Mouse (Mus musculus) kidney, adult 2 months (tissue): ENCODE measurements around the gene Adprhl1. TPM values are rescaled to one million over a fixed set of nuclear protein-coding genes. Genes with fewer than 3 reads are reported as not detected.
A peak's percentile ranks its signal among the peaks of the same experiment; 100 is the strongest.

ENCODE experiments used
- DNase-seq: peaks from one replicate; pipeline ENCODE4 v3.0.0; 2021
- H3K27ac ChIP-seq: fragments of 200-500 bp; 2 replicates; pipeline ENCODE4 v1.5.1; 2012; ENCODE audit warnings: low read depth, low read length, control low read depth, inconsistent platforms; ENCODE audit not compliant: insufficient read depth
- H3K27me3 ChIP-seq: fragments of 200-500 bp; replicated peaks from 2 replicates; pipeline ENCODE4 v1.6.1; 2012; ENCODE audit warnings: mild to moderate bottlenecking, moderate library complexity, low read length, inconsistent platforms; ENCODE audit not compliant: control insufficient read depth, insufficient read depth
- H3K36me3 ChIP-seq: fragments of 200-500 bp; 2 replicates; pipeline ENCODE4 v1.6.1; 2012; ENCODE audit warnings: mild to moderate bottlenecking, moderate library complexity, low read length, inconsistent platforms; ENCODE audit not compliant: control insufficient read depth, insufficient read depth
- H3K4me1 ChIP-seq: fragments of 200-500 bp; 2 replicates; pipeline ENCODE4 v1.6.1; 2011; ENCODE audit warnings: low read length; ENCODE audit not compliant: control insufficient read depth, insufficient read depth
- H3K4me3 ChIP-seq: fragments of 200-500 bp; 2 replicates; pipeline ENCODE4 v1.5.1; 2011; ENCODE audit warnings: mild to moderate bottlenecking, low read depth, low read length, control low read depth; ENCODE audit not compliant: insufficient read depth
- CTCF ChIP-seq: fragments of 200-500 bp; conservative IDR thresholded peaks from 2 replicates; pipeline ENCODE4 v1.5.1; 2011; ENCODE audit warnings: low read depth, mild to moderate bottlenecking, control low read depth, low read length, moderate library complexity, mixed read lengths; ENCODE audit not compliant: insufficient read depth, insufficient read length
- POLR2A ChIP-seq: fragments of 200-500 bp; IDR thresholded peaks from one replicate; pipeline ENCODE4 v1.6.1; 2011; ENCODE audit warnings: low read depth, low read length, control low read depth
- WGBS: fragments of 180-500 bp; shearing (Covaris S2); methylation state at CpG from one replicate; pipeline ENCODE4 v1.1.7; 2018; 5-methylcytosine and 5-hydroxymethylcytosine counted together
- polyA plus RNA-seq: library from polyadenylated mRNA; depleted of rRNA; stranded (reverse); fragments of >200 nt; gene quantifications from 2 replicates; pipeline ENCODE4 v1.2.3, GENCODE M21; 2012; rRNA removed

Gene Adprhl1
- polyA plus RNA-seq, 1 experiment = 0.99 TPM

- peaks cover 7% of the 10 kb centered on the region for H3K36me3 ChIP-seq
- TF ChIP-seq CTCF (no peak), POLR2A (no peak)
- peaks cover 5% of the 10 kb centered on the region; the same call in 1 of the 2 replicates for H3K4me1 ChIP-seq
- DNase-seq = peak; percentile 57
- H3K27ac ChIP-seq = no peak overlapping the region
- no peak overlapping the region for H3K4me3 ChIP-seq
- H3K27me3 ChIP-seq = no peaks in the 10 kb centered on the region
- 63% methylated on average over 1 of the region's 1 CpGs for WGBS
These were observed 78.3 kb downstream of the Adprhl1 start for GRCm38 (mm10) chr8:13175650-13176049.

- H3K36me3 ChIP-seq = peaks cover 7% of the 10 kb centered on the region
- H3K4me1 ChIP-seq = peaks cover 3% of the 10 kb centered on the region; the same call in 1 of the 2 replicates
- peak; percentile 67 for DNase-seq
- TF ChIP-seq CTCF (no peak), POLR2A (no peak)
- WGBS = 65% methylated on average over 4 of the region's 4 CpGs
- no peaks in the 10 kb centered on the region for H3K27me3 ChIP-seq
- no peak overlapping the region for H3K4me3 ChIP-seq
- H3K27ac ChIP-seq = no peak overlapping the region
These were observed 79.2 kb downstream of the Adprhl1 start for GRCm38 (mm10) chr8:13174811-13175210.

DNA sequence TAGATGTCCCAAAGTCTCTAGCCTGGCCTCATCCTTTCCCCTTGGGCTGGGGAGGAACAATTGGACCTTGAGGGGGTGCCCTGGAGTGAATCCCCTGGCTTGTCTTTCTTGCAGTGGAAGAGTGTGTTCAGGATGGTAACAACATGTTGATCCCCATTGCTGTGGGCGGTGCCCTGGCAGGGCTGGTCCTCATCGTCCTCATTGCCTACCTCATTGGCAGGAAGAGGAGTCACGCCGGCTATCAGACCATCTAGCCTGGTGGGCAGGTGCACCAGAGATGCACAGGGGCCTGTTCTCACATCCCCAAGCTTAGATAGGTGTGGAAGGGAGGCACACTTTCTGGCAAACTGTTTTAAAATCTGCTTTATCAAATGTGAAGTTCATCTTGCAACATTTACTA lies 79.7 kb downstream of the Adprhl1 start:
- 57% methylated on average over 4 of the region's 4 CpGs for WGBS

More for the DNA sequence above, 79.7 kb downstream of the Adprhl1 start:
- Histone ChIP-seq H3K27me3 (no peaks in the 10 kb centered on the region), H3K4me1 (peaks cover 3% of the 10 kb centered on the region; the same call in 1 of the 2 replicates), H3K4me3 (no peak overlapping the region), H3K27ac (no peak overlapping the region), H3K36me3 (peaks cover 7% of the 10 kb centered on the region)
- TF ChIP-seq CTCF = no peak
- TF ChIP-seq POLR2A = no peak
- DNase-seq = peak; percentile 39

Other genes starting within 250 kb of the Adprhl1 start
- 0.19 and 0.39 TPM in 2 replicates for gene F7, start 228.1 kb downstream of the Adprhl1 start, polyA plus RNA-seq
- 0.79 and 0.91 TPM in 2 replicates for gene F10, start 216.9 kb downstream of the Adprhl1 start, polyA plus RNA-seq
- gene Proz, start 193.2 kb downstream of the Adprhl1 start, polyA plus RNA-seq = 11.7 and 13.3 TPM in 2 replicates
- gene Pcid2, start 148.7 kb downstream of the Adprhl1 start, polyA plus RNA-seq = 17.3 and 18.7 TPM in 2 replicates
- gene Cul4a, start 148.5 kb downstream of the Adprhl1 start, polyA plus RNA-seq = 34.4 and 38.0 TPM in 2 replicates
- gene Lamp1, start 95.0 kb downstream of the Adprhl1 start, polyA plus RNA-seq = 1,404 and 1,744 TPM in 2 replicates
- 66.4 and 71.2 TPM in 2 replicates for gene Grtp1, start 53.5 kb downstream of the Adprhl1 start, polyA plus RNA-seq
- 25.0 and 26.0 TPM in 2 replicates for gene Dcun1d2, start 34.0 kb upstream of the Adprhl1 start, polyA plus RNA-seq
- gene Tmco3, start 34.0 kb upstream of the Adprhl1 start, polyA plus RNA-seq = 70.0 and 72.5 TPM in 2 replicates
- gene Tfdp1, start 84.6 kb upstream of the Adprhl1 start, polyA plus RNA-seq = 26.3 and 26.6 TPM in 2 replicates
- 0.20 and 0.26 TPM in 2 replicates for gene Atp4b, start 142.7 kb upstream of the Adprhl1 start, polyA plus RNA-seq
- gene Grk1, start 150.9 kb upstream of the Adprhl1 start, polyA plus RNA-seq = 0.02 TPM in 1 of 2 replicates, not detected in the other
- 1.3 and 1.8 TPM in 2 replicates for gene Tmem255b, start 181.0 kb upstream of the Adprhl1 start, polyA plus RNA-seq
- 461 and 486 TPM in 2 replicates for gene Gas6, start 240.3 kb upstream of the Adprhl1 start, polyA plus RNA-seq